Comparison of ENCODE assay signal across 11 mouse cellular contexts in the genomic region with DNA sequence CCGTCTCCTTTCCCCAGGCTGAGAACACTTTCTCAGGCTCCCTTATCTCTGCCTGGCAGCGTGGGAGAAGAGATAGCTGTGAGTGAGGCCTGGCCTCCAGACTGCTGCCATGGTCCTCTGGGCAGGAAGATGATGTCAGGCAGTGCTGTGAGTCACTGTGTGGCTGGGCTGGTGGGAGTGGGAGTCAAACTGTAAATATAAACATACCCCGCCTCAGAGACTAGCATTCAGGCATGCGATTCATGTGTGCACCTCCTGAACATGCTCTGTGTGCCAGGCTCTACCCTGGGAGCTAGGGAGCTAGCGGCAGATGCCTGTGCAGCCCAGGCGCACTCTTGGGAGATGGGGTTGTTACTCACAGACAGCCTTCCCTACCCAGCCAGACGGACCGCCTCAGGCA. TPM values are rescaled to one million over a fixed set of nuclear protein-coding genes. Genes with fewer than 3 reads are reported as not detected.
A peak's percentile ranks its signal among the peaks of the same experiment; 100 is the strongest.
DNase-seq lines count a peak whose midpoint lies in the region; ATAC-seq and TF ChIP-seq lines count a peak whose summit lies in the region.
"Had no signal": no experiment of that assay in that cellular context is flagged by ENCODE, and none has a peak within 500 bp of the region (broad histone marks: within the 10 kb centered on the region; RNA-seq: fewer than 3 reads in every experiment).

No protein-coding gene starts in this region.

- no peak overlapping the region for H3K4me3 ChIP-seq in limb, embryonic 10.5 days
- H3K4me3 ChIP-seq: embryonic facial prominence, embryonic 13.5 days had no signal

- 0 out of 2 replicates have a peak overlapping the region, but pooled peaks have one; percentile 26 for H3K27ac ChIP-seq in limb, embryonic 10.5 days
- H3K27ac ChIP-seq: embryonic facial prominence, embryonic 13.5 days had no signal

- peak; percentile 13 for DNase-seq in adrenal gland, adult 2 months
- no peak for DNase-seq in adrenal gland, adult 18-20 months (ENCODE audit: low spot score in 2 of 2)
- DNase-seq in kidney, postnatal 4 days = peak; percentile 33 to 52
- no peak for DNase-seq in kidney, adult 11 months
- peak; percentile 70 for DNase-seq in Patski (ENCODE audit: low read depth, low spot score)
- DNase-seq in limb, embryonic 10.5 days (ENCODE audit: low spot score) = no peak
- no peak for DNase-seq in spleen, postnatal 4 days (ENCODE audit: low spot score in 2 of 2)
- no peak for DNase-seq in left cerebral cortex, postnatal 36 days (ENCODE audit: low spot score in 2 of 2)
- DNase-seq: lung, embryonic 14.5 days had no signal

- H3K4me1 ChIP-seq in limb, embryonic 10.5 days = peaks cover 19% of the 10 kb centered on the region

- POLR2A ChIA-PET in Patski (lab: Charles Lee) = no interaction called here

- WGBS in limb, embryonic 10.5 days = 68% methylated on average over 8 of the region's 8 CpGs

- H3K36me3 ChIP-seq in limb, embryonic 10.5 days = no peaks in the 10 kb centered on the region
- H3K36me3 ChIP-seq: embryonic facial prominence, embryonic 13.5 days had no signal

- intact Hi-C loops in left cerebral cortex, postnatal 36 days (cut with DNase I) = no loop called here

- H3K9me3 ChIP-seq in limb, embryonic 10.5 days (replicated peaks) = no peaks in the 10 kb centered on the region
- H3K9me3 ChIP-seq: embryonic facial prominence, embryonic 13.5 days had no signal

- no peaks in the 10 kb centered on the region for H3K27me3 ChIP-seq in Patski
- H3K27me3 ChIP-seq in limb, embryonic 10.5 days (ENCODE audit: low read depth, poor library complexity, severe bottlenecking) = no peaks in the 10 kb centered on the region
- H3K27me3 ChIP-seq: embryonic facial prominence, embryonic 13.5 days had no signal

- CTCF ChIA-PET in Patski (lab: Charles Lee) = interaction anchor here (1.0 to 1.1 kb wide), 2 partner anchors 20 to 28 kb away, joined by 3 read pairs; no protein-coding TSS in a partner anchor

- in situ Hi-C loops in Patski (cut with MboI; ENCODE audit: low pct_unique_long_range_greater_than_20kb) = no loop called here

- no peak for TF ChIP-seq CTCF in Patski (IDR thresholded peaks at IDR 0.05)

- ATAC-seq in Patski = peak; percentile 66

RNA-seq across cellular contexts. Expression of gene Krt79, which starts 1.8 kb away (rescaled TPM):
- 1 to 10 TPM; 1.1 to 2.3 TPM for total RNA-seq in adrenal gland, adult 2 months (2021)
- polyA plus RNA-seq in adrenal gland, adult 2 months (2012; rRNA removed) = 0.26 and 1.8 TPM in 2 replicates
- total RNA-seq in adrenal gland, adult 18-20 months (2021) = 1 to 10 TPM in 1 of 2 experiments, under 1 TPM in 1; 0.73 to 3.6 TPM
- 1.3 TPM for polyA plus RNA-seq in Patski (2021)
- not detected in 2 replicates for polyA plus RNA-seq in limb, embryonic 10.5 days (2016; fragmentation: Nextera tagmentation; extraction: Ambion mirVana)
- total RNA-seq in left cerebral cortex, postnatal 36 days (2021) = not detected
- total RNA-seq: left cerebral cortex, adult 8-10 months had no signal

RNA-seq across cellular contexts. Expression of gene Krt78, which starts 12.1 kb away (rescaled TPM):
- not detected for total RNA-seq in adrenal gland, adult 2 months (2021)
- polyA plus RNA-seq in adrenal gland, adult 2 months (2012; rRNA removed) = not detected in 2 replicates
- not detected for total RNA-seq in adrenal gland, adult 18-20 months (2021)
- polyA plus RNA-seq in Patski (2021) = 0.05 TPM
- 0.08 TPM in 1 of 2 replicates, not detected in the other for polyA plus RNA-seq in limb, embryonic 10.5 days (2016; fragmentation: Nextera tagmentation; extraction: Ambion mirVana)
- total RNA-seq in left cerebral cortex, postnatal 36 days (2021) = not detected
- total RNA-seq: left cerebral cortex, adult 8-10 months had no signal

RNA-seq across cellular contexts. Expression of gene Krt4, which starts 17.4 kb away (rescaled TPM):
- not detected for total RNA-seq in adrenal gland, adult 2 months (2021)
- polyA plus RNA-seq in adrenal gland, adult 2 months (2012; rRNA removed) = 0.08 and 0.33 TPM in 2 replicates
- not detected for total RNA-seq in adrenal gland, adult 18-20 months (2021)
- 0.19 TPM for polyA plus RNA-seq in Patski (2021)
- not detected in 2 replicates for polyA plus RNA-seq in limb, embryonic 10.5 days (2016; fragmentation: Nextera tagmentation; extraction: Ambion mirVana)
- total RNA-seq in left cerebral cortex, postnatal 36 days (2021) = not detected
- total RNA-seq: left cerebral cortex, adult 8-10 months had no signal

RNA-seq across cellular contexts. Expression of gene Krt76, which starts 49.2 kb away (rescaled TPM):
- total RNA-seq in adrenal gland, adult 2 months (2021) = not detected
- not detected in 2 replicates for polyA plus RNA-seq in adrenal gland, adult 2 months (2012; rRNA removed)
- under 1 TPM in 1 of 2 experiments, not detected in 1; 0.13 TPM for total RNA-seq in adrenal gland, adult 18-20 months (2021)
- not detected for polyA plus RNA-seq in Patski (2021)
- not detected in 2 replicates for polyA plus RNA-seq in limb, embryonic 10.5 days (2016; fragmentation: Nextera tagmentation; extraction: Ambion mirVana)
- not detected for total RNA-seq in left cerebral cortex, postnatal 36 days (2021)
- total RNA-seq: left cerebral cortex, adult 8-10 months had no signal
- polyA plus RNA-seq: lung, embryonic 14.5 days had no signal

Comparison
In these comparisons a context has a peak if more than half of its experiments do, and no peak if none do; other contexts are left out.
1. DNase-seq: peak in adrenal gland, adult 2 months (single experiment), kidney, postnatal 4 days (2 of 2) and Patski (single experiment); none in adrenal gland, adult 18-20 months (0 of 2), kidney, adult 11 months (single experiment), limb, embryonic 10.5 days (single experiment), spleen, postnatal 4 days (0 of 2) and left cerebral cortex, postnatal 36 days (0 of 2).